Mouse (Mus musculus): Measurements from ENCODE around the gene Olfr1415.
"Not testable (repeated sequence)": the region's sequence is repeated elsewhere in the genome, so short reads cannot be mapped to it uniquely, and the experiment has no call there.

Gene Olfr1415

GRCm38 (mm10) chr1:92496001-92496400 is at the start of gene Olfr1415:
Gene Olfr1415, minus strand, starts transcription at chr1:92496101.
- no peak for DNase-seq (ENCODE audit: low read depth in 1 of 2, low spot score in 2 of 2)

- DNase-seq (ENCODE audit: low read depth in 1 of 2, low spot score in 2 of 2), result no peak
Measured at GRCm38 (mm10) chr1:92539071-92539470, 43.2 kb upstream of the Olfr1415 start.

GRCm38 (mm10) chr1:92536972-92537371 is 41.1 kb upstream of the Olfr1415 start:
- no peak for DNase-seq (ENCODE audit: low read depth in 1 of 2, low spot score in 2 of 2)

- DNase-seq (ENCODE audit: low read depth in 1 of 2, low spot score in 2 of 2), result no peak
Measured at GRCm38 (mm10) chr1:92523764-92524163, 27.9 kb upstream of the Olfr1415 start.

- DNase-seq (ENCODE audit: low read depth in 1 of 2, low spot score in 2 of 2), result no peak
Measured at GRCm38 (mm10) chr1:92521376-92521775, 25.5 kb upstream of the Olfr1415 start.

GRCm38 (mm10) chr1:92519046-92519445 is 23.1 kb upstream of the Olfr1415 start:
- DNase-seq (ENCODE audit: low read depth in 1 of 2, low spot score in 2 of 2), result no peak

- no peak for DNase-seq (ENCODE audit: low read depth in 1 of 2, low spot score in 2 of 2)
Measured at GRCm38 (mm10) chr1:92518561-92518960, 22.7 kb upstream of the Olfr1415 start, which contains the start of gene Olfr1414. Gene Olfr1414, minus strand, starts transcription at chr1:92518661.

- no peak for DNase-seq (ENCODE audit: low read depth in 1 of 2, low spot score in 2 of 2)
Measured at GRCm38 (mm10) chr1:92515390-92515789, 19.5 kb upstream of the Olfr1415 start.

- not testable (repeated sequence) for DNase-seq (ENCODE audit: low read depth in 1 of 2, low spot score in 2 of 2)
Measured at GRCm38 (mm10) chr1:92511646-92512045, 15.7 kb upstream of the Olfr1415 start.

GRCm38 (mm10) chr1:92485013-92485412 is 10.9 kb downstream of the Olfr1415 start, which contains the start of gene Olfr1416:
Gene Olfr1416, minus strand, starts transcription at chr1:92485113.
- no peak for DNase-seq (ENCODE audit: low read depth in 1 of 2, low spot score in 2 of 2)

GRCm38 (mm10) chr1:92474066-92474578 is 21.8 kb downstream of the Olfr1415 start:
- peak in 1 of 2 experiments; percentile 5 for DNase-seq (ENCODE audit: low read depth in 1 of 2, low spot score in 2 of 2)

- DNase-seq (ENCODE audit: low read depth in 1 of 2, low spot score in 2 of 2), result peak; percentile 80 to 94
Measured at GRCm38 (mm10) chr1:92473165-92474041, 22.5 kb downstream of the Olfr1415 start, which contains the start of gene Ndufa10. Gene Ndufa10, minus strand, starts transcription at chr1:92473860.

GRCm38 (mm10) chr1:92468891-92469290 is 27.0 kb downstream of the Olfr1415 start:
- no peak for DNase-seq (ENCODE audit: low read depth in 1 of 2, low spot score in 2 of 2)

GRCm38 (mm10) chr1:92458416-92458815 is 37.5 kb downstream of the Olfr1415 start:
- DNase-seq (ENCODE audit: low read depth in 1 of 2, low spot score in 2 of 2), result no peak

- no peak for DNase-seq (ENCODE audit: low read depth in 1 of 2, low spot score in 2 of 2)
Measured at GRCm38 (mm10) chr1:92457758-92458157, 38.1 kb downstream of the Olfr1415 start.

GRCm38 (mm10) chr1:92453751-92454445 is 42.0 kb downstream of the Olfr1415 start:
- no peak for DNase-seq (ENCODE audit: low read depth in 1 of 2, low spot score in 2 of 2)

- no peak for DNase-seq (ENCODE audit: low read depth in 1 of 2, low spot score in 2 of 2)
Measured at GRCm38 (mm10) chr1:92448293-92448692, 47.6 kb downstream of the Olfr1415 start.

GRCm38 (mm10) chr1:92441453-92442063 is 54.3 kb downstream of the Olfr1415 start:
- no peak for DNase-seq (ENCODE audit: low read depth in 1 of 2, low spot score in 2 of 2)

GRCm38 (mm10) chr1:92440066-92440750 is 55.7 kb downstream of the Olfr1415 start:
- no peak for DNase-seq (ENCODE audit: low read depth in 1 of 2, low spot score in 2 of 2)
